Mouse (Mus musculus) limb, embryonic 14.5 days (tissue): ENCODE data around the gene Bcl7c. TPM values are rescaled to one million over a fixed set of nuclear protein-coding genes. Genes with fewer than 3 reads are reported as not detected.
"Not testable (repeated sequence)": the region's sequence is repeated elsewhere in the genome, so short reads cannot be mapped to it uniquely, and the experiment has no call there.

ENCODE experiments used
- ATAC-seq: fragments of 200-750 bp; cut with Nextera tagmentation; 2 replicates; pipeline ENCODE4 v1.8.0; 2017; ENCODE audit warnings: low read depth, moderate number of reproducible peaks, moderate TSS enrichment; ENCODE audit not compliant: low FRiP score
- DNase-seq: peaks from one replicate; pipeline ENCODE4 v3.0.0-alpha.2; 2015; ENCODE audit warnings: low spot score
- H3K27ac ChIP-seq: fragments of 300-500 bp; sonication (generic); replicated peaks from 2 replicates; pipeline ENCODE4 v1.5.1; 2014; ENCODE audit warnings: low read depth, mild to moderate bottlenecking, low read length, moderate library complexity, mixed read lengths
- H3K27me3 ChIP-seq: fragments of 300-500 bp; sonication (generic); 2 replicates; pipeline ENCODE4 v1.6.1; 2014; ENCODE audit warnings: low read length, mixed read lengths; ENCODE audit not compliant: control insufficient read depth, insufficient read depth
- H3K36me3 ChIP-seq: fragments of 300-500 bp; sonication (generic); 2 replicates; pipeline ENCODE4 v1.6.1; 2014; ENCODE audit warnings: mild to moderate bottlenecking, low read length, moderate library complexity, mixed read lengths; ENCODE audit not compliant: control insufficient read depth, insufficient read depth
- H3K4me1 ChIP-seq: fragments of 300-500 bp; sonication (generic); 2 replicates; pipeline ENCODE4 v1.6.1; 2014; ENCODE audit warnings: antibody characterized with exemption, low read length, mixed read lengths; ENCODE audit not compliant: control insufficient read depth, insufficient read depth
- H3K4me2 ChIP-seq: fragments of 300-500 bp; sonication (generic); replicated peaks from 2 replicates; pipeline ENCODE4 v1.6.1; 2014; ENCODE audit warnings: low read depth, mild to moderate bottlenecking, low read length, moderate library complexity; ENCODE audit not compliant: severe bottlenecking
- H3K4me3 ChIP-seq: fragments of 300-500 bp; sonication (generic); replicated peaks from 2 replicates; pipeline ENCODE4 v1.5.1; 2014; ENCODE audit warnings: low read length
- H3K9ac ChIP-seq: fragments of 300-500 bp; sonication (generic); 2 replicates; pipeline ENCODE4 v1.6.1; 2014; ENCODE audit warnings: mild to moderate bottlenecking, low read depth, low read length, moderate library complexity; ENCODE audit not compliant: severe bottlenecking
- H3K9me3 ChIP-seq: fragments of 300-500 bp; sonication (generic); 2 replicates; pipeline ENCODE4 v1.6.1; 2016; ENCODE audit warnings: low read length; ENCODE audit not compliant: control insufficient read depth
- POLR2A ChIP-seq: fragments of 200-500 bp; IDR thresholded peaks from 2 replicates; pipeline ENCODE4 v1.8.0; 2012; ENCODE audit warnings: inconsistent platforms, mild to moderate bottlenecking, moderate library complexity, borderline replicate concordance; ENCODE audit not compliant: insufficient read depth, insufficient read length; ENCODE audit errors: extremely low read depth
- WGBS: fragments of 180-500 bp; shearing (Covaris S2); extraction: QIAGEN DNeasy Blood & Tissue Kit; methylation state at CpG from one replicate; pipeline ENCODE4 v1.1.7; 2014; 5-methylcytosine and 5-hydroxymethylcytosine counted together
- polyA plus RNA-seq, 2 experiments: library from polyadenylated mRNA; depleted of rRNA in 1 of 2; stranded (reverse) in 1 of 2; unstranded in 1 of 2; fragments of >200 nt; fragmentation: Nextera tagmentation in 1 of 2; extraction: Ambion mirVana in 1 of 2; gene quantifications; 2 replicates each; pipeline versions ENCODE4 v1.2.1 to v1.2.3; 2012 to 2014

The Bcl7c gene
- polyA plus RNA-seq, 2 experiments, result 90.0 to 102 TPM

DNA sequence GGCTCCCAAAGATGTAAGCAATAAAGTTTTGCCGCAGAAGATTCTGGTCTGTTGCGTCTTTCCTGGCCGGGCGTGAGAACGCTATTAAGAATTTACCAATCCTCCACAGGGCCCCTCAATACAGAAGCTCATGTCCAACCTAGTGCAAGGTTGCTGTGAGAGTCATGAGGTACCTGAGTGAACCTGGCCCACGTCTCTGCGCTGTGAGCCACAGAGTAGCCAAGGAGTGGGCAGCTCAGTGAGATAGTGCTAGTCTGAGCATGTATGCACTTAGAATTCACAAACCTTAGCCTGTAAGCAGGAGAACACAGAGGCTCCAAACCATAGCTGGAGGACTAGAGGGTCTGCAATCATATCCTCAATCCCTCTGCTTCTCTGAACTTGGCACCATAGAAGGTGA lies 82.7 kb downstream of the Bcl7c start:
- ATAC-seq (no peak), DNase-seq (no peak)
- Histone ChIP-seq H3K27ac (no peak overlapping the region), H3K9me3 (no peaks in the 10 kb centered on the region), H3K4me1 (no peaks in the 10 kb centered on the region), H3K4me3 (no peak overlapping the region), H3K36me3 (no peaks in the 10 kb centered on the region), H3K9ac (no peak overlapping the region), H3K4me2 (no peak overlapping the region), H3K27me3 (no peaks in the 10 kb centered on the region)
- WGBS, result 96% methylated on average over 7 of the region's 7 CpGs
- no peak for TF ChIP-seq POLR2A

DNA sequence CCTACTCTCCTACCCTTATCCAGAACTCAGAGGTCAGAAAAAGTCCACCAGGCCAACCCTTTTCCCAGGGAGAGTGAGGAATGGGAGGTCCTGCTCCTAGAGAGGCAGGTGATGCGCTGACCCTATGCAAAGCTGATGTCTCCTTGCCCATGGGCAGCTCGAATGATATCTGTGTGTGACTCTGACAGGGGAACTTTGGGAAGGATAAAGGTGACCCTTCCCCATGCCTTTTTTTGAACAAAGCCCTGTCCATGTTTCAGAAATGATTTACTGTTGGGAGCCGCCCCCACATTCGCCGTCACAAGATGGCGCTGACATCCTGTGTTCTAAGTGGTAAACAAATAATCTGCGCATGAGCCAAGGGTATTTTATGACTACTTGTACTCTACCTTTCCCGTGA lies 90.3 kb downstream of the Bcl7c start:
- DNase-seq, H3K9ac ChIP-seq, H3K4me3 ChIP-seq, H3K27me3 ChIP-seq, H3K27ac ChIP-seq, H3K4me2 ChIP-seq, ATAC-seq, H3K9me3 ChIP-seq, H3K36me3 ChIP-seq, H3K4me1 ChIP-seq: not testable (repeated sequence)
- 87% methylated on average over 7 of the region's 8 CpGs for WGBS

DNA sequence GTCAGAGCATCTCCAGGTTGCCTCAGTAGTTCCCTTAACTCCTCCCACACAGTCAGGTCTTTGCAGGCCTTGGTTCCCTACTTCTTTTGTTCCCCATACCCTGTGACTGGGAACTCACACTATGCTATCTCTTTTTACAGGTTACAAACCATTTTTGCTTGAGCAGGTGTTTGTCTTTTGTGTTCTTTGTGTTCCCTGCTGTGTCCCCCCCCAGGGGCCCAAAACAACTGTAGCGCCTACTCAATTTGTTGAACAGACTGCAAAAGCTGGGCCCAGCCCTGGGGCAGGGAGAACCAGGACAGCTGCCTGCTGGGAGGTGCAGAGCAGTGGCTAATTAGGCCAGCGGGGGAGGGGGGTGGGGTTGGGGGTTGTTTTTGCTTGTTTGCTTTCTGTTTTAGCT lies 90.8 kb downstream of the Bcl7c start:
- WGBS, result 48% methylated on average over 2 of the region's 2 CpGs
- H3K4me2 ChIP-seq, result no peak overlapping the region
- H3K9me3 ChIP-seq, result no peaks in the 10 kb centered on the region
- H3K4me3 ChIP-seq, result no peak overlapping the region
- no peak for ATAC-seq
- no peak overlapping the region for H3K27ac ChIP-seq
- H3K9ac ChIP-seq, result no peak overlapping the region
- no peaks in the 10 kb centered on the region for H3K36me3 ChIP-seq
- H3K4me1 ChIP-seq, result peaks cover 10% of the 10 kb centered on the region; the same call in 1 of the 2 replicates
- DNase-seq, result no peak
- no peak for TF ChIP-seq POLR2A
- H3K27me3 ChIP-seq, result no peaks in the 10 kb centered on the region

DNA sequence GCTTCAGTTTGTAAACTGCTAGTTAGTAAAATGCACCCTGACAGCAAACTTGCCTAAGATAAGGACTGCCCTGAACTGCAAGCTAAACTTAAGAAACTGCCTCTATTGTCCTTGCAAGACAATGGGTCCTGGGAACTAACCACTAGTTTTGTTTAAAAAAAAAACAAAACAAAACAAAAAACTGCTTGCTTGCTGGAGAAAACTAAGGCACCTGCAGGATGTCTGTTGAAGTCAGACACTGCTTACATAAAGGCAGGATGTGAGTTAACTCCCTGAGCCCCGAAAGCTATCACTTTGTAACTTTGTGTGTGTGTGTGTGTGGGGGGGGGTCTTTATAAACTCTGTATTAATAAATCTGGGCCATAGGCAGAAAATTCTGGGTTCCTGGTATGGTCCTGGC lies 91.9 kb downstream of the Bcl7c start:
- Histone ChIP-seq H3K4me3 (no peak overlapping the region), H3K36me3 (peaks cover 10% of the 10 kb centered on the region), H3K27ac (no peak overlapping the region), H3K27me3 (no peaks in the 10 kb centered on the region), H3K4me1 (peaks cover 10% of the 10 kb centered on the region; the same call in 1 of the 2 replicates), H3K4me2 (no peak overlapping the region), H3K9me3 (no peaks in the 10 kb centered on the region), H3K9ac (no peak overlapping the region)
- no peak for TF ChIP-seq POLR2A
- WGBS, result 83% methylated on average over 1 of the region's 1 CpGs
- DNase-seq (no peak), ATAC-seq (no peak)

DNA sequence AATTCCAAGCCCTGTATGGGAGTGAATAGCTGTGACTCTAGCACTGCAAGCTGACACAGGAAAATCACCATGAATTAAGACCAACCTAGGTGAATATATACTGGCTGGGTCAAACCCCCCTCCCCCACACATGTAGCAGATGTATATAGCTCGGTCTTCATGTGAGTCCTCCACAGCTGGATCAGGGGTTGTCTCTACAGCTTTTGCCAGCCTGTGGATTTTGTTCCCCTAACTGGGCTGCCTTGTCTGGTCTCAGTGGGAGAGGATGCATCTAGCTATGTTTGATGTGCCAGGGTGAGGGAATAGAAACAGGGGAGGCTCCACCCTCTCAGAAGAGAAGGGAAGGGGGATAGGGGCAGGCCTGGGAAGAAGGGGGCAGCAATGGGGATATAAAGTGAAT lies 92.4 kb downstream of the Bcl7c start:
- no peak for TF ChIP-seq POLR2A
- no peak overlapping the region for H3K27ac ChIP-seq
- H3K9ac ChIP-seq, result no peak overlapping the region
- WGBS, result 54% methylated on average over 1 of the region's 1 CpGs
- H3K27me3 ChIP-seq, result no peaks in the 10 kb centered on the region
- H3K4me2 ChIP-seq, result 0 out of 2 replicates have a peak overlapping the region, but pooled peaks have one; percentile 8
- no peak for DNase-seq
- peaks cover 15% of the 10 kb centered on the region for H3K36me3 ChIP-seq
- peaks cover 10% of the 10 kb centered on the region; the same call in 1 of the 2 replicates for H3K4me1 ChIP-seq
- no peaks in the 10 kb centered on the region for H3K9me3 ChIP-seq
- no peak overlapping the region; the same call in 1 of the 2 replicates for H3K4me3 ChIP-seq
- ATAC-seq, result no peak
